Mouse (Mus musculus) spleen, adult 2 months (tissue): ENCODE measurements around the gene Clec12b. TPM values are rescaled to one million over a fixed set of nuclear protein-coding genes. Genes with fewer than 3 reads are reported as not detected.
A peak's percentile ranks its signal among the peaks of the same experiment; 100 is the strongest.

Source experiments
- DNase-seq, 2 experiments: peaks; one replicate each; pipeline versions ENCODE4 v3.0.0 to v3.0.0-alpha.2; 2012 to 2021; ENCODE audit warnings: low spot score in 2 of 2, low read depth in 1 of 2
- H3K27ac ChIP-seq: fragments of 200-500 bp; 2 replicates; pipeline ENCODE4 v1.5.1; 2012; ENCODE audit warnings: low read length, inconsistent platforms; ENCODE audit not compliant: insufficient read depth
- H3K27me3 ChIP-seq: fragments of 200-500 bp; 2 replicates; pipeline ENCODE4 v1.6.1; 2012; ENCODE audit warnings: mild to moderate bottlenecking, moderate library complexity, low read length, inconsistent platforms; ENCODE audit not compliant: control insufficient read depth, insufficient read depth
- H3K36me3 ChIP-seq: fragments of 200-500 bp; 2 replicates; pipeline ENCODE4 v1.6.1; 2012; ENCODE audit warnings: mild to moderate bottlenecking, low read length, inconsistent platforms; ENCODE audit not compliant: control insufficient read depth, insufficient read depth
- H3K4me1 ChIP-seq: fragments of 200-500 bp; 2 replicates; pipeline ENCODE4 v1.6.1; 2011; ENCODE audit warnings: inconsistent platforms; ENCODE audit not compliant: control insufficient read depth, insufficient read depth, insufficient read length
- H3K4me3 ChIP-seq: fragments of 200-500 bp; 2 replicates; pipeline ENCODE4 v1.5.1; 2011; ENCODE audit warnings: mild to moderate bottlenecking, inconsistent platforms; ENCODE audit not compliant: insufficient read depth, insufficient read length; ENCODE audit errors: extremely low read depth
- CTCF ChIP-seq: fragments of 200-500 bp; IDR thresholded peaks from 2 replicates; pipeline ENCODE4 v1.5.1; 2011; ENCODE audit warnings: mild to moderate bottlenecking, inconsistent platforms; ENCODE audit not compliant: insufficient read depth, insufficient read length, insufficient replicate concordance; ENCODE audit errors: extremely low read depth
- POLR2A ChIP-seq: fragments of 200-500 bp; IDR thresholded peaks from 2 replicates; pipeline ENCODE4 v1.6.1; 2011; ENCODE audit warnings: low read depth, low read length, inconsistent platforms
- WGBS: fragments of 180-500 bp; shearing (Covaris S2); methylation state at CpG from one replicate; pipeline ENCODE4 v1.1.7; 2018; 5-methylcytosine and 5-hydroxymethylcytosine counted together
- polyA plus RNA-seq: library from polyadenylated mRNA; depleted of rRNA; stranded (reverse); fragments of >200 nt; gene quantifications from 2 replicates; pipeline ENCODE4 v1.2.3, GENCODE M21; 2012; rRNA removed

Gene Clec12b
- polyA plus RNA-seq, result 0.11 TPM in 1 of 2 replicates, not detected in the other

- no peak within 1 kb of the TSS for H3K4me3 ChIP-seq
- WGBS, result 81% methylated on average over 2 of the region's 2 CpGs
- no peak for DNase-seq
- no peaks in the 10 kb centered on the region for H3K36me3 ChIP-seq
- no peaks in the 10 kb centered on the region for H3K27me3 ChIP-seq
- no peak within 1 kb of the TSS for H3K27ac ChIP-seq
- TF ChIP-seq CTCF (no peak), POLR2A (no peak)
- H3K4me1 ChIP-seq, result no peaks in the 10 kb centered on the region
Observed at GRCm38 (mm10) chr6:129385774-129386173, at the start of gene Clec12b. TSS of gene Clec12b (minus strand) at chr6:129385874.

- peak; percentile 10 to 80 for DNase-seq
- WGBS, result 15% methylated on average over 5 of the region's 5 CpGs
- no peak overlapping the region for H3K27ac ChIP-seq
Observed at GRCm38 (mm10) chr6:129434239-129434638, 48.6 kb upstream of the Clec12b start.

GRCm38 (mm10) chr6:129427281-129427680 is 41.6 kb upstream of the Clec12b start:
- Histone ChIP-seq H3K36me3 (no peaks in the 10 kb centered on the region), H3K27me3 (no peaks in the 10 kb centered on the region), H3K4me3 (no peak overlapping the region), H3K4me1 (no peaks in the 10 kb centered on the region), H3K27ac (no peak overlapping the region)
- WGBS, result 36% methylated on average over 4 of the region's 4 CpGs
- DNase-seq, result no peak
- TF ChIP-seq POLR2A (no peak), CTCF (no peak)

More at GRCm38 (mm10) chr6:129434239-129434638, 48.6 kb upstream of the Clec12b start:
- Histone ChIP-seq H3K27me3 (no peaks in the 10 kb centered on the region), H3K4me3 (no peak overlapping the region), H3K36me3 (no peaks in the 10 kb centered on the region), H3K4me1 (no peaks in the 10 kb centered on the region)
- TF ChIP-seq POLR2A, result no peak
- TF ChIP-seq CTCF, result no peak

GRCm38 (mm10) chr6:129425812-129426211 is 40.1 kb upstream of the Clec12b start:
- 52% methylated on average over 5 of the region's 5 CpGs for WGBS
- DNase-seq, result no peak
- no peaks in the 10 kb centered on the region for H3K27me3 ChIP-seq
- H3K36me3 ChIP-seq, result no peaks in the 10 kb centered on the region
- TF ChIP-seq CTCF (no peak), POLR2A (no peak)
- no peaks in the 10 kb centered on the region for H3K4me1 ChIP-seq
- H3K27ac ChIP-seq, result no peak overlapping the region
- H3K4me3 ChIP-seq, result no peak overlapping the region

GRCm38 (mm10) chr6:129425217-129425616 is 39.5 kb upstream of the Clec12b start:
- H3K36me3 ChIP-seq, result no peaks in the 10 kb centered on the region
- DNase-seq, result no peak
- no peak overlapping the region for H3K27ac ChIP-seq
- no peaks in the 10 kb centered on the region for H3K27me3 ChIP-seq
- 79% methylated on average over 5 of the region's 5 CpGs for WGBS
- no peaks in the 10 kb centered on the region for H3K4me1 ChIP-seq
- no peak overlapping the region for H3K4me3 ChIP-seq
- TF ChIP-seq POLR2A, result no peak
- TF ChIP-seq CTCF, result no peak

- Histone ChIP-seq H3K27me3 (no peaks in the 10 kb centered on the region), H3K4me3 (no peak overlapping the region), H3K27ac (no peak overlapping the region), H3K36me3 (no peaks in the 10 kb centered on the region), H3K4me1 (no peaks in the 10 kb centered on the region)
- 59% methylated on average over 1 of the region's 1 CpGs for WGBS
- TF ChIP-seq CTCF, result peak; percentile 61; the same call in 1 of the 2 replicates
- TF ChIP-seq POLR2A, result no peak
- DNase-seq, result peak in 1 of 2 experiments; percentile 41
Observed at GRCm38 (mm10) chr6:129423734-129424072, 38.0 kb upstream of the Clec12b start.

GRCm38 (mm10) chr6:129423040-129423733 is 37.5 kb upstream of the Clec12b start:
- Histone ChIP-seq H3K27me3 (no peaks in the 10 kb centered on the region), H3K27ac (no peak overlapping the region), H3K4me3 (no peak overlapping the region), H3K4me1 (no peaks in the 10 kb centered on the region), H3K36me3 (no peaks in the 10 kb centered on the region)
- WGBS, result 66% methylated on average over 4 of the region's 4 CpGs
- TF ChIP-seq CTCF (no peak), POLR2A (no peak)
- DNase-seq, result no peak
